In genomic region chr10:117565529-117566086, GRCm38 (mm10) we compare ENCODE assay signal across 15 mouse cellular contexts.
DNase-seq lines count a peak whose midpoint lies in the region.
"Had no signal": no experiment of that assay in that cellular context is flagged by ENCODE, and none has a peak within 500 bp of the region (broad histone marks: within the 10 kb centered on the region; RNA-seq: fewer than 3 reads in every experiment).

No protein-coding gene starts in this region.

- DNase-seq in 3T3-L1 (ENCODE audit: low read depth, low spot score) = peak; percentile 91
- DNase-seq in adipocyte (ENCODE audit: low spot score) = peak; percentile 94
- DNase-seq in frontal cortex, postnatal 36 days (ENCODE audit: low spot score in 2 of 2) = no peak
- DNase-seq in left cerebral cortex, adult 11 months (ENCODE audit: low spot score) = no peak
- DNase-seq: adrenal gland, adult 2 months; adrenal gland, adult 8-10 months; adrenal gland, postnatal 10 days; adrenal gland, postnatal 14 days; adrenal gland, postnatal 25 days; adrenal gland, postnatal 36 days; cerebellum, adult 11 months; cerebellum, adult 11-12 months; cerebellum, adult 18-20 months; cerebellum, adult 2 months; cerebellum, adult 8-10 months had no signal

Comparison
In these comparisons a context has a peak if more than half of its experiments do, and no peak if none do; other contexts are left out.
1. DNase-seq: peak in 3T3-L1 (single experiment) and adipocyte (single experiment); none in frontal cortex, postnatal 36 days (0 of 2) and left cerebral cortex, adult 11 months (single experiment).